Mouse (Mus musculus) erythroblast, embryonic 14.5 days (primary cell): ENCODE results near the gene Vegfd.

Experiments
- GATA1 ChIP-seq: IDR thresholded peaks from 2 replicates; pipeline ENCODE4 v1.6.1; 2012; ENCODE audit warnings: low read length, inconsistent platforms, mixed read lengths
- TAL1 ChIP-seq: IDR thresholded peaks from 3 replicates; pipeline ENCODE4 v1.6.1; 2012; ENCODE audit warnings: low read length, inconsistent platforms, mixed read lengths

DNA sequence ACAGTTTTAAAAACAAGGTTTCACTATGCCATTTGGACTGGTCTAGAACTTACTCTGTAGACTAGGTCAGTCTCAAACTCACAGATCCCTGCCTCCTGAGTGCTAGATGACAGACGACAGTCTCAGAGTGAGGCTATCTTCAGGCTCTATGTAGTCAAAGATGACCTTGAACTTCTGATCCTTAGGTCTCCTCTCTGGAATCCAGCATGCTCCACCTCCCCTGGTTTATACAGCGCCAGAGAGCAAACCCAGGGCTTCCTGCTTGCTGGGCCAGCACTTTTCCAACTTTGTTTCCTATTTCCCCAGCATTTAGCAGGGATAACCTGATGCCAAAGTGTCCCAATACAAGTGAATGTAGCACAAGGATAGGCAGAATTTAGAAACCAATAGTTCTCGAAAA, 67.5 kb downstream of the Vegfd start:
- TF ChIP-seq GATA1 (no peak), TAL1 (no peak)
